In the genomic region with DNA sequence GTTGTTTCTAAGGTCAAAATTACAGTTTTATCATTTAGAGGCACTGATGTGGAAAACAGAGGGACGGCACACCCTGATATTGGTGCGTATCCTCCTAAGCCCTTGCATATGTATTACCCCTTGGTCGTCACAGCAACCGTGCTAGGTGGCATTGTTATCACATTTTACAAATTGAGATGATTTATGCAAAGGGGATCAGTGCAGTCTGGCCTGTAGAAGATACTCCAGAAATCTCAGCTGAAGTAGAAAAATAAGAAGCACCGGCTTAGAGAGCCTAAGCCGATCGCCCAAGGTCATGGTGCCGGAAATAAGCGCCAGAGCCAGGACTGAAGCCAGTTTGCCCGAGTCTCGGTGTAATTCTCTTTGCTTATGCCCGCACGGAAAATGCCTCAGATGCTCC, we compare ENCODE assay signal across 29 mouse cellular contexts.
DNase-seq lines count a peak whose midpoint lies in the region; ATAC-seq and TF ChIP-seq lines count a peak whose summit lies in the region.
"Had no signal": no experiment of that assay in that cellular context is flagged by ENCODE, and none has a peak within 500 bp of the region (broad histone marks: within the 10 kb centered on the region; RNA-seq: fewer than 3 reads in every experiment).

No protein-coding gene starts in this region.

- no peaks in the 10 kb centered on the region for H3K9me3 ChIP-seq in hindbrain, embryonic 12.5 days (replicated peaks)
- no peaks in the 10 kb centered on the region for H3K9me3 ChIP-seq in hindbrain, embryonic 11.5 days (ENCODE audit: control insufficient read depth, low read length)
- no peaks in the 10 kb centered on the region for H3K9me3 ChIP-seq in midbrain, embryonic 16.5 days (replicated peaks; ENCODE audit: control insufficient read depth, low read length, poor library complexity, severe bottlenecking)
- H3K9me3 ChIP-seq: embryonic facial prominence, embryonic 10.5 days; embryonic facial prominence, embryonic 15.5 days; hindbrain, embryonic 10.5 days; intestine, embryonic 15.5 days; liver, embryonic 12.5 days; neural tube, embryonic 15.5 days had no signal

- peak; percentile 38; the same call in 1 of the 2 replicates for ATAC-seq in hindbrain, embryonic 12.5 days (ENCODE audit: low FRiP score)
- no peak for ATAC-seq in hindbrain, embryonic 11.5 days (ENCODE audit: low FRiP score)
- ATAC-seq in midbrain, embryonic 16.5 days: peak; percentile 71; the same call in 1 of the 2 replicates
- ATAC-seq: hindbrain, postnatal 0 days; intestine, embryonic 15.5 days; liver, embryonic 12.5 days; liver, postnatal 0 days; Patski had no signal

- no peak overlapping the region for H3K4me2 ChIP-seq in hindbrain, embryonic 12.5 days (replicated peaks)
- H3K4me2 ChIP-seq in hindbrain, embryonic 11.5 days (replicated peaks; ENCODE audit: low read depth, low read length): no peak overlapping the region
- no peak overlapping the region for H3K4me2 ChIP-seq in midbrain, embryonic 16.5 days (ENCODE audit: low read length)
- H3K4me2 ChIP-seq: embryonic facial prominence, embryonic 15.5 days; intestine, embryonic 15.5 days; liver, embryonic 12.5 days; neural tube, embryonic 15.5 days had no signal

- no peak overlapping the region for H3K9ac ChIP-seq in hindbrain, embryonic 12.5 days
- no peak overlapping the region for H3K9ac ChIP-seq in hindbrain, embryonic 11.5 days (ENCODE audit: low read depth, low read length)
- no peak overlapping the region for H3K9ac ChIP-seq in midbrain, embryonic 16.5 days (ENCODE audit: low read depth, low read length)
- H3K9ac ChIP-seq: embryonic facial prominence, embryonic 15.5 days; intestine, embryonic 15.5 days; liver, embryonic 12.5 days; liver, postnatal 0 days; neural tube, embryonic 15.5 days had no signal

- no peaks in the 10 kb centered on the region for H3K27me3 ChIP-seq in hindbrain, embryonic 12.5 days
- H3K27me3 ChIP-seq in hindbrain, embryonic 11.5 days (ENCODE audit: control insufficient read depth, insufficient read depth, low read length): no peaks in the 10 kb centered on the region
- no peaks in the 10 kb centered on the region for H3K27me3 ChIP-seq in midbrain, embryonic 16.5 days (ENCODE audit: control insufficient read depth, insufficient read depth, low read depth, low read length)
- H3K27me3 ChIP-seq: embryonic facial prominence, embryonic 15.5 days; intestine, embryonic 15.5 days; liver, embryonic 12.5 days; megakaryocyte, embryonic 14.5 days; neural tube, embryonic 15.5 days; Patski had no signal

- intact Hi-C loops in gastrocnemius, adult 2 months (cut with DNase I): no loop called here

- H3K27ac ChIP-seq in hindbrain, embryonic 12.5 days: no peak overlapping the region
- H3K27ac ChIP-seq in hindbrain, embryonic 11.5 days (ENCODE audit: low read depth, low read length): no peak overlapping the region
- H3K27ac ChIP-seq in midbrain, embryonic 16.5 days (ENCODE audit: low read length): no peak overlapping the region
- no peak overlapping the region for H3K27ac ChIP-seq in gastrocnemius, adult 2 months
- H3K27ac ChIP-seq: embryonic facial prominence, embryonic 10.5 days; embryonic facial prominence, embryonic 15.5 days; heart, adult 2 months; hindbrain, embryonic 10.5 days; hindbrain, postnatal 0 days; intestine, embryonic 15.5 days; liver, embryonic 12.5 days; neural tube, embryonic 15.5 days had no signal

- DNase-seq in adrenal gland, adult 2 months: peak; percentile 21
- DNase-seq in adrenal gland, postnatal 4 days (ENCODE audit: low spot score in 2 of 2): no peak
- no peak for DNase-seq in hindbrain, embryonic 11.5 days (ENCODE audit: low spot score)
- DNase-seq in adrenal gland, postnatal 36 days: peak; percentile 24 to 37
- DNase-seq in gastrocnemius, adult 2 months: no peak
- DNase-seq: cerebellum, adult 2 months; cerebellum, postnatal 14 days; heart, adult 2 months; heart, postnatal 14 days; kidney, adult 2 months; kidney, postnatal 4 days; left cerebral cortex, postnatal 4 days; liver, postnatal 0 days; lung, postnatal 4 days; retina, postnatal 1 day; right cerebral cortex, postnatal 14 days; thymus, postnatal 4 days had no signal

- no peaks in the 10 kb centered on the region for H3K36me3 ChIP-seq in hindbrain, embryonic 12.5 days
- H3K36me3 ChIP-seq in hindbrain, embryonic 11.5 days (ENCODE audit: control insufficient read depth, insufficient read depth, low read length): no peaks in the 10 kb centered on the region
- H3K36me3 ChIP-seq in midbrain, embryonic 16.5 days (ENCODE audit: control insufficient read depth, insufficient read depth, low read length): no peaks in the 10 kb centered on the region
- H3K36me3 ChIP-seq: embryonic facial prominence, embryonic 10.5 days; embryonic facial prominence, embryonic 15.5 days; G1E; hindbrain, embryonic 10.5 days; intestine, embryonic 15.5 days; liver, embryonic 12.5 days; neural tube, embryonic 15.5 days had no signal

- peaks cover 3% of the 10 kb centered on the region; the same call in 1 of the 2 replicates for H3K4me1 ChIP-seq in hindbrain, embryonic 12.5 days
- no peaks in the 10 kb centered on the region for H3K4me1 ChIP-seq in hindbrain, embryonic 11.5 days (replicated peaks; ENCODE audit: control insufficient read depth, insufficient read depth, low read length)
- H3K4me1 ChIP-seq in midbrain, embryonic 16.5 days (ENCODE audit: control insufficient read depth, insufficient read depth, low read length): peaks cover 7% of the 10 kb centered on the region; the same call in 1 of the 2 replicates
- H3K4me1 ChIP-seq: embryonic facial prominence, embryonic 10.5 days; embryonic facial prominence, embryonic 15.5 days; intestine, embryonic 15.5 days; liver, embryonic 12.5 days; megakaryocyte, embryonic 14.5 days; neural tube, embryonic 15.5 days had no signal

- WGBS in hindbrain, embryonic 12.5 days: 78% methylated on average over 13 of the region's 13 CpGs
- 86% methylated on average over 13 of the region's 13 CpGs for WGBS in hindbrain, embryonic 11.5 days
- WGBS in midbrain, embryonic 16.5 days: 39% methylated on average over 13 of the region's 13 CpGs

- no peak overlapping the region for H3K4me3 ChIP-seq in hindbrain, embryonic 12.5 days
- H3K4me3 ChIP-seq in hindbrain, embryonic 11.5 days (ENCODE audit: low read depth, low read length): no peak overlapping the region
- H3K4me3 ChIP-seq in midbrain, embryonic 16.5 days (ENCODE audit: low read depth, low read length): no peak overlapping the region
- H3K4me3 ChIP-seq in gastrocnemius, adult 2 months: no peak overlapping the region
- H3K4me3 ChIP-seq: embryonic facial prominence, embryonic 10.5 days; embryonic facial prominence, embryonic 15.5 days; heart, adult 2 months; hindbrain, embryonic 10.5 days; intestine, embryonic 15.5 days; liver, embryonic 12.5 days; megakaryocyte, embryonic 14.5 days; neural tube, embryonic 15.5 days had no signal

- no peak for TF ChIP-seq CTCF in gastrocnemius, adult 2 months (IDR thresholded peaks at IDR 0.05)

Comparison
In these comparisons a context has a peak if more than half of its experiments do, and no peak if none do; other contexts are left out.
1. DNase-seq: peak in adrenal gland, adult 2 months (single experiment) and adrenal gland, postnatal 36 days (2 of 2); none in adrenal gland, postnatal 4 days (0 of 2), hindbrain, embryonic 11.5 days (single experiment) and gastrocnemius, adult 2 months (single experiment).